Mouse (Mus musculus) cerebellum, adult 9-10 months (tissue): ENCODE data around the gene Gopc.
A peak's percentile ranks its signal among the peaks of the same experiment; 100 is the strongest.

Source experiments
- DNase-seq: peaks from one replicate; pipeline ENCODE4 v3.0.0; 2022

Gene Gopc

DNA sequence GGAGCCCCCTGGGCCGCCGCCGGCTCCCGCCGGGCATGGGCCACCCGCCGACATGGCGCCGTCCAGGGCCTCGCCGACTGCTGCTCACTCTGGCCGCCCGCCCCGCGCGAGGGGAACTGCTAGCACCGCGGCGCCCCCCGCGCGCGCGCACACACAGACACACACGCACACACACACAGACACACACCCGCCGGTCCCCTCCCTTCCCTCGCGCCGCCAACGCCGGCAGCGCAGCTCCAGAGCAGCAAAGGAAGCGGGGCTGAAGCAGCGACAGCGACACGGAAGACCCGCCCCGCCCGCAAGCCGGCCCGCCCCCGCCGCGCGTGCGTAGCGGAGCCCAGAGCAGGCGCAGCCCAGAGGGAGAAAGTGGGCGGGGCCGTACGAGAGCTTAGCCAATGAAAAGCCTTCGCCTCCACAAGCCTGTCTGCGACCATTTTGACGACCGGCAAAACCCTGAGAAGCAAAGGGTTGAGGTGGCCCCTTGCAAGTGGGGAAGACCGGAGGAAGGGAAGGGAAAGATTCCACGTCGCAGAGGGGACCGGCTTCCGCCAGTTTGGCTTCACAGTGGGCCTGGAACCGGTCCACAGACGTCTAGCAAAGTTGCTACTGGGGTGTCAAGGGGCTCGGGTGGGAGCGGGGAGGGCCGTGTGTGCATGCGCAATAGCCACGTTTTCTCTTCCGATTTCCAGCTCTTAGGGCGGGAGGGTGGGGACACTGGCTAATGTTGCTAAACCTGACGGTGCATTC, at the start of gene Gopc:
Gene Gopc, minus strand, starts transcription at position 280 of the 747 bp plus-strand sequence.
- DNase-seq, result peak; percentile 98

DNA sequence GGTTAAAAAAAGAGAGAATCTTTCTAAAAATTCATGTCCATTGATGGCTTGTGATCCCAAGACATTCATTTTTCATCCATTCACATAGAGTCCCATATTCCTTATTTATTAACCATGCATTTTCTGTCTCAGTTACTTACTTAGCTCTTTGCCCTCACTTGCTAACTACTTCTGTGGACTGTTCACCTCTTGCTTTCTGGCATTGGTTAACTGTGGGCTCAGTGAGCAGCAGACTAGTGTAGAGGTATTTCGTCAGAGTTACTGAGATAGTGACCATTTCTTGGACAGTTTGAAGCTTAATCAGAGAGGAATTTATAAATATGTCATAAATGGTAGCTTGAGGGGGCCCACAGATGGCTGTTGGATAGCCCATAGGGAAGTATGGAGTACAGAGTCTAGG, 49.0 kb upstream of the Gopc start:
- no peak for DNase-seq

DNA sequence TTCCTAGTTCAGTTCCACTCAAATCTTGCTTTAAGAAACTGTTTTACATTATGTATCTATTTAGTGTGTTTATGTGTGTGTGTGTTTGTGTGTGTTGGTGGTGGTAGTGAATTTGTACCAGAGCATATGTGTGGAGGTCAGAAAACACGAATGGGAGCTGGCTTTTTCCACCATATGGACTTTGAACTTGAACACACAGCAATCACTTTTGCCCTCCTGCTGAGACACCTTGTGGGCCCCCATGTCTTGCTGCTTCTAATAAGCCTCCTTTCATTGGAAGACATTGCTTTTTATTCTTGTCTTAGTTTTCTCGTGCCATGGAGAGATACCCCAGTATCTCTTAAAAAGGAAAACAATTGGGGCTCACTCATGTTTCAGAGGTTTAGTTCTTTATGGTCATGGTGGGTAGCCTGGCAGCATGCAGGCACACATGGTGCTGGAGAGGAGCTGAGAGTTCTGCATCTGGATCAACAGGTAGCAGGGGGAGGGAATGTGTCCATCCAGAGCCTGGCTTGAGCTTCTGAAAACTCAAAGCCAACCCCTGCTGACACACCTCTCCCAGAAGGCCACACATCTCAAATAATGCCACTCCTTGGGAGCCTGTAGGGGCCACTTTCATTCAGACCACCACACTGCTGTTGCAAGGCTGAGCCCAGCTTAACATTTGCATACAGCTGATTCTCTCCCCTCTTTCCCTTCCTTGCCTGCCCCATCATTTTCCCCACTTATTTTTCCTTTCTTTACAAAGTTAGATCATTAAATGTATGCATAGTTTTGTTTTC, 45.9 kb upstream of the Gopc start:
- DNase-seq, result no peak

DNA sequence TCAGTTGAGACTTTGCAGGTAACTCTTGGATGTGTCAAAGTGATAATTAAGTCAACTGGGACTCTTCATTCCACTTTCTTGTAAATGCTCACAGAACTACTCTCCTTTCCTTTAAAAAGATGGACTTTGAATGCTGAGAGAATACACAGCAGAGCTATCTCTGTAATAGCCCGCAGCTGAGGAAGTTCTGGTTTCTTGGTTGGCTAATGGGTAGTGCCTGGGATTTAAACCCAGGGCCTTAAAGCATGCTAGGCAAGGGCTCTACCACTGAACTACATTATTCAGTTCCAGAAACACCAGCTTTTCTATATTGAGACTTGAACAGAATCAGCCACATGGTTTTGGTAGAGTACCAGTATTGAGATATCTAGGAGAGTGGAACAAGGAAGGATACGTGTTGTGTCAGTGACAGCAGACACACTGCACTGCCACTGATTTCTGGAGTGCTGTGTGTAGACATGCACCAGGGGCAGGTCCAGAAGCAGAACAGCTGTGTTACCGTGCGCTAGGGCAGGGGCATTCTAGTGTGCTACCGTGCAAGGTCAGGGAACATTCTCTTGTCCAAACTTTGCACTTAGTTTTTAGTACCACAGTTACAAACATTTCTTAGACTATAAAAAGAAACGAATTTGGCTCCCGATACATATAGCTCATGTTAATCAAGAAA, 44.5 kb upstream of the Gopc start:
- no peak for DNase-seq

DNA sequence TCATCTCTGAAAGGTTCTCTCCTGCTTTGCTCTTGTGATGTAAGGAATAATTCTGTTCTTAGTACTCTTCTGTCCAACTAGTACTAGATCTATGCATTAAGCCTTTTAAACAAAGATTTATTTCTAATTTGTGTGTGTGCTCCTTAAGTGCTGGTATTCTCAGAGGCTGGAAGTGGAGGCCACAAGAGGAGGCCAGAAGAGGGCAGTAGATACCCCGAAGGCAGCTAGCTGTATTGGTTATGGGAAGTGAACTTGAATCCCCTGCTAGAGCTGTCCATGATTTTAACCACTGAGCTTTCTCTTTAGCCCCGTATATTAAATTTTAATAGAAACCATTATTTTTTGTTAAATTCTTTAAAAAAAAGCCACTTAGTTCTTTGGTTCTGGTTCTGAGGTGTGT, 41.2 kb upstream of the Gopc start:
- no peak for DNase-seq

DNA sequence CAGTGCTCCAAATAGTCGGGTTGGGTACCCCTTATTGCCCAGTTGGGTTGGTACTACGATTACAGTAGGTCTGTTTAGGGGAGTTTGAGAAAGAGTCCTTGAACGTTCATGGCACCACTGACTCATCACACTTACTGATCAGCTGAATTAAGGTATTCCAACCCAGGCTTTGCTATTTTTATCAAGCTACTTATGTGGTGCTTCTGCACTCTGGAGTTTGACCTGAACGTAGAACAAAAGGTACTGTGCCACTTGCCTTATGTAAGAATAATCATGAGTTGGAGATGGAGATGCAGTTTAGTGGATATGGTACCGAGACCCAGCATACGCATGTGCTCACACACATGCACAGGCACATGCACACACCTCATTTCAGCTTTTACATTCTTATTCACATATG, 39.8 kb upstream of the Gopc start:
- DNase-seq, result no peak

DNA sequence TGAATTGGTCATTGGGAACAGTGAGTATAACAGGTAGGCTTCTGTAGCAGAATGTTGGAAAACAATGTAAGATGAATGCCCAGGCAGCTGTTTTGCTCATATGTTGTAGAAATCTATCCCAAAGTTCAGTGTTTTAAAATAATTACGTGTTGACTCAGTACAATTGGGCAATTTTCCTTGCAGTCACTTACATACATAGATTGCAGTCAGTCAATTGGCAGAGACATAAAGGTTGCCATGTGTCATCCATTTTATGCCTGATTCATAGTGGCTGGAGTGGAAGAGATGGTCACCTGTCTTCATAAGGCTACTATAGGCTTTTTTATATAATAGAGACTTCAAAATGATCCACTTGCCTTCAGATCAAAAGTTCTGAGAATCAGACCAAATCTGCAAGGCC, 38.6 kb upstream of the Gopc start:
- DNase-seq, result no peak

DNA sequence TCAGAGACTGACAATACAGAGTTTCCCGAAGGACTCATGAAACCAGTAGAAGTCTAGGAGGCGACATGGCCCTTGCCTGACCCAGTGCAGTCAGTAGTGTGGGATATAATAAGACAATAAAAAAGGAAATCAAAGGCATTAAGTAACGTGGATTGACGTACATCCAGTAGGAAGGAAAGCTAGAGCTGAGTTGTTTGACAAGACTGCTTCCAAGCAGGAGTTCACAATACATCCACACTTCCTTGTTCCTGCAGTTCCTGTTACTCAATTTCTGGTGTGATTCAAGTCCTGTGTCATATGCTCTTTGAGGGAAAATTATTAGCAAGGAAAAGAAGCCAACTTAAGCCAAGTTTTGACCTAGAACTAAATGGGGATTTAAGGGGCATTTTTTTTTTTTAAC, 37.5 kb upstream of the Gopc start:
- no peak for DNase-seq

DNA sequence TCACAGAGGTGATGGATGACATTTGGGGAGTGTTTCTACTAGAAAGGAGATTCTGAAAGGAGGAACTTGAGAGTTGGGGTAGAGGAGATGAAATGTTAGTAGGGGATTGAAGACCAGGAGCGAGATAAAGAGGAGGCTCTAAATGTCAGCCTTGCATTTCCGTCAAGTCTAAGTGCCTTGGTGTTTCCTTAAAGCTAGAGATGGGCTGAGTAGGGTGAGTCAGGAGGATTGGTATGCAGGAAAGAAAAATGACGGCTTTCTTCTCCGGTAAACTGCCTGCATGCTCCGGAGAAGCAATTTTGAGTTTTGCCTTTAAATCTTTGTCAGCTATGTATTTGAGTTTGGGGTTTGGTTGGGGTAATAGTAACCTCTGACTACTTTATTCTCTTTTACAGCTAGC, 37.0 kb upstream of the Gopc start:
- no peak for DNase-seq

DNA sequence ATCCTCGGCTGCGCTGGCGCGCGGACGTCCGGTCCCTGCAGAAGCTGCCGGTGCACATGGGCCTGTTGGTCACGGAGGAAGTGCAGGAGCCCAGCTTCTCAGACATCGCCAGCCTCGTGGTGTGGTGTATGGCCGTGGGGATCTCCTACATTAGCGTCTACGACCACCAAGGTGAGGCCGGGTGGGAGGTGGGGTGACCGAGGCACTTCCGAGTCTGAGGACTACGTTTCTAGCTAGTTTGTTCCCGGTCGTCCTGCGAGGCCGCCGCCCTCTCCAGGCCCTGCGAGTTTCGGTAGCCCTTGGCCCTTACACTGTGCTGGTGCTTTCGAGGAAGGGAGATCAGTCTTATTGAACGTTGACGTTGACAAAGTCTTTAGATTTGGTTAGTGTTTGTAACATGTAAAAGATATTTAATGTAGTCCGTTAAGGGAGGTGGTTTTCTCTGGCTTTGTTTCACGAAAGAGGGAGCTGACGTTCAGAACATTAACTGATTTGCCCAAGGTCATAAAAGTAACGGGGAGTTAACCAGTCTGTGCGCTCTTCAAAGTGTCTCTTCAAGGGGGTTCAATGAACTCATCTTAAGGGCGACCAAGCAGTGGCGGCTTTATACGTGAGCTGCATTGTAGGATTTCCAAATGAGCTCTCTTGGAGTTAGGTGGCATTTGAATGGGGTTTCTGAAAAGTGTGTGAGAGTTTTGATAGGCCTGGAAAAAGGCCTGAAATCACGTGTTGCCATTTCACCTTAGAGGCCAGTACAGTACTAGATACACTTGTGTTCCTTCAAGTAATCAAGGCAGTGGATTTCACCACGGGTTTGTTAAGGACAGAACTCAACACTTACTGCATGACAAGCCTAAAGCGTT, 36.3 kb upstream of the Gopc start:
- peak; percentile 35 for DNase-seq

DNA sequence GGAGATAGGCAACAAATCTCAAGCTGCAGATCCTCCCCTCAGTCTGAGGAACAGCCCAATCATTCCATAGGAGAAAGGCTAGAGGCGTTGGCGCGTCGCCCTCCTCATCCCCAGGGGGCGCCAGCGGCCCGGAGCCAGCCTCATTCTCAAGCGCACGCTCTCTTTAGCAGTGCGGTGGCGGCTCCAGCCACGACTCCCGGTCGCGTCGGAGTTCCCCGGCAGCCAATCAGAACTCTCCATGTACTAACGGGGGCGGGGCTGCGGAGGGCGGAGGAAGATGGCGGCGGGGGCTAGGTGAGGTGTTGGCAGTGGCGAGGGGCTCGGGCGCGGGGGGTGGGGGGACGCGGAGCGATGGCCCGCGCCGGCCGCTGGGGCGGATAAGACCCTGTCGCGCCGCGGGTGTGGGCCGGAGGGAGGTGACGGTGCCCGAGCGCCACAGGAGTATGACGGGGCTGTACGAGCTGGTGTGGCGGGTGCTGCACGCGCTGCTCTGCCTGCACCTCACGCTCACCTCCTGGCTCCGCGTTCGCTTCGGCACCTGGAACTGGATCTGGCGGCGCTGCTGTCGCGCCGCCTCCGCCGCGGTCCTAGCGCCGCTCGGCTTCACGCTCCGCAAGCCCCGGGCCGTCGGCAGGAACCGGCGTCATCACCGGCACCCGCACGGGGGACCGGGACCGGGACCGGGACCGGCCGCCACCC, 35.5 kb upstream of the Gopc start, which contains the start of gene Nus1:
Gene Nus1, plus strand, starts transcription at position 249 of the 699 bp plus-strand sequence.
- DNase-seq, result peak; percentile 99

DNA sequence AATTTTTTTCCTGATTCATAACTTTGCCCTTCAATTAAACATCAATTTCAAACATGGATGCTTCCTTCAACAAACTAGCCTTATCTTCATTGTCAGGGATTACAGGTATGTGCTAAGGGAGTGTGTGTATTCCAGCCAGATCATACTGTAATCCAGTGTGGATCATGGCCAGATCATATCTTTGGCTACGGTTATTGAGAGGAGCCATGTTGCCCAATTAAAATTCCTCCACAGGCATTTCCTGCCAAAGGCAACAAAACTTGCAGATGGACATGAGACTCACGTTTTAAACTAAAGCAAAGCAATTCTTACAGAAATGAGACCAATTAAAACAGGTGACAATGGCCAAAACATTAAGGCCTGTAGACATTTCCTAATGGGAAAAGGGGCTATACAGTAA, 34.5 kb upstream of the Gopc start:
- DNase-seq, result peak; percentile 36

DNA sequence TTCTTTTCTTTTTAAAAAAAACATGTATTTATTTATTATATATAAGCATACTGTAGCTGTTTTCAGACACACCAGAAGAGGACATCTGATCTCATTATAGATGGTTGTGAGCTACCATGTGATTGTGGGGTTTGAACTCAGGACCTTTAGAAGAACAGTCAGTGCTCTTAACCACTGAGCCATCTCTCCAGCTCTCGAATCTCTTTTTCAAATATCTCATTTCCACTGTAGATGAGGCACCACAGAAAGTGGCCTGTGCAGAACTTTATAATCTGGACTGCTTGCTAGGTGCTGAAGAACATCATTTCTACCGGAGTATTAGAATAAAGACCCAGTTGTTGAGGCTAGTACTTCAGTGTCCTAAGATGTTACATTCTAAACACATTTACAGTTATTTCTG, 33.1 kb upstream of the Gopc start:
- no peak for DNase-seq

DNA sequence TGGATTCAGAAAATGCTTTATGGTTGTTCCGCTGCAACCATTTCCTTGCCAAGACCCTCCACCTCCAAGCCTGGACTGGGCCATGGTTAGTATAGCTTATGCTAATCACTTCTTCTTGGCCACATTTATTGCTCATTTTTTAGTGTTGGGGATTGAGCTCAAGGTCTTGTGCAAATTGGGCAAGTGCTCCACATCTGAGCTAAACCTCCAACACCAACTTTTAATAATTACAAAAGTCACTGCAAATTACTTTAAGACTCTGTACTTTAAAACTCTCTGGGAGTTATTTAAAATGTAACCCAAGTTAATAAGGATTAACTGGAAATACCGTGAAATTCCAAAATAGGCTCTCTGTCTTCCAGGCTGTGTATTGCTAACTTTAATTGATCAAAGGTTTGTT, 25.6 kb upstream of the Gopc start:
- DNase-seq, result no peak

DNA sequence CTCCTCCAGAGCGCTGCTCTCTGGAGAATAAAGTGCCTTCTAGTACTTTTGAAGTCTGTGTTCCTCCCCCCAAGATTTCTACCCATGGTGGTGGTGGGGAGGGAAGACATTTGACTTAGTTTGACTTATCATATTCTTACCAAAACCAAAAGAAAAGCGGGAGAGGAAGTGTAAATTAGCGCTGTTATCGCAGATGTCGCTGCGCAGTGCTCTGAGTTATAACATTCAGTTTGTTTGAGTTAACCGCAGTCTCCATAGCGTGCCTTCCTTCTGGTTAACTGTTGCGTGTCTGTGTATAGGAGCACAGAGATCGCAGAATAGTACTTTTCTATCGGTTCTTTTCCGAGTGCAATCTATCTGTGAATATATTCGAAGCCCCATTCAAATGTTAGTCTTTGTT, 23.2 kb upstream of the Gopc start:
- no peak for DNase-seq

DNA sequence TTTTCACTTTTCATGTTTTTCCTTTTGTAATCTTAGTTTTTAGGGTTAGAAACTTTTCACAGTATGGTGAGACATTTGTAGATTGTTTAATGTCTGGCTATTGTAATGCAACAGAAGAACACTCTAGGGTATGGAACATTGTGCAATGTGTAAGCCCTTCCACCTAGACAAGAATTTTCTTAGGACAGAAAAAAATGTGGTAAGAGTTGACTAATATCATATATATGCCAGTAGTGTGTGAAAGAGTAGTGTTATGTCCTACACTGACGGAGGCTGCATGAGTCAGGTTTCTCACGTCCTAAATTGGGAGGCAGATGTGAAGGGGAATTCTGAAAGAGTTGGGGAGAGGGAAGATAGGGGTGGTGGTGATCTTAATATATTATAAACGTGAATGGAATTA, 17.8 kb upstream of the Gopc start:
- no peak for DNase-seq

DNA sequence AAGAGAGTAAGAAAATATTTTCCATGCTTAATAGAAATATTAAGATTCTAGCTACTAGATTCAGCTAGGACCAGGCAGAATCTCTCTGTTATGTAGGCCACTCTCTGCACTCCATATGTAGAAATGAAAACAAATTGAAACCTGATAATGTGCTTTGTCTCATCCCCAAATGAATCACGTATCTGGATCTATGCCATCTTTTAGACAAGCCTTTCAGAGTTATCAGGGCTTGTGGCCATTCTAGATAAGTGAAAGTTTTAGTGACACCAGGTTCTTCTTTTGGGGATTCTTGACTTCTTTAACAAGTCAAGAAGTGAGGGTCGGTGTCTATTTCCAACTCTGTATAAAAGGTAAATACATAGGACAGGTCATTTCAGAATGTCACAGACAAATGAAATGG, 16.8 kb upstream of the Gopc start:
- DNase-seq, result no peak

DNA sequence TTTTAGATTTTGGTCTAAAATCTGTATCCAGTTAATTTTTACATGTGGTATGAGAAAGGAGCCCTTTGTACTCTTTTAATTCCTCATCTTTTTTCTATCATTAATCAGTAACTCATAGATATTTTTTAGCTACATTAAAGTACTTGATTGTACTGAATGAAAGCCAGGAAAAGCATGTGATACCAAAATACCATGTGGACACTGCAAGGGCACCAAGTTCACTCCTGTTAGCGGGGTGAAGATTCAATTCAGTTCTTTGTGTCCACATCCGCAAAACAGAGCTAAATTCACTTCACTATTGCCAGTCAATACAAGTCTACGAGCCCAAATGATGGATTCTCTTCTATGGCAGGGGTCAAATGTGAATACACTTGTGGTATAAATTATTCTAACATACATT, 14.7 kb upstream of the Gopc start:
- no peak for DNase-seq

DNA sequence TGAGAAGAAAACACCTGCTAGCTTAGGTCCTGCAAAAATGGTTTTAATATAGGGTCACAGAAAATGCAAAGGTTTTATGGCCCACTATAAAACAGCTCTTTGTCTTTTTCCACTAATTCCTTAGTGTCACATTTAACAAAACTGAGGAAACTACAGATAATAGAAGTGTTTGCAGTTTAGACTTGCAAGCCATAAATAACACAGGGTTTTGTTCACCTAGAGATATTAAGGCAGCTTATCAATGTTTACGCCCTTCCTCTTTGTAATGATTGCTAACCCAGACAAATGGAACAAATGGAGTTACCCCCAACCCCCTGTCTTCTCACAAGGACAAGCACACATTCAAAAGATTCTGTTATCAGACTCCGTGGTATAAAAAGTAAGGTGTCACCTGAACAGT, 9.3 kb upstream of the Gopc start:
- DNase-seq, result no peak

DNA sequence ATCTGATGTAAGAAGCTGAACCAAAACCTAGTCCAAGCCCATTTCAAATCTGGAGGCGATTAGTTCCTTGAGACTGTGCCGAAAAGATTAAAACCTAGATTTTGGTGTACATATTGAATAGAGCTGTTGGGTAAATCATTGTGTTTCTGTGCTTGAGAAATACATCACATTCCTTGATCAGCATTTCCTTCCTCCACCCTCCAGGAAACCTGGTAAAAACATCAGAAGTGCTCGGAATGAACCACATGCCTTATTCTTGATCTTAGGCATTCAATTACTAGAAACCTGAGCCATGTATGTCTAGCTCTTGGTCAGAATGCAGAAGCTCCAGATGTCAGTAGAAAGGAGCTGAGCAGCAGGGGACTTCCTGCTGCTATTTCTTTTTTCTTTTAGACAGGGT, 7.5 kb upstream of the Gopc start:
- DNase-seq, result no peak

DNA sequence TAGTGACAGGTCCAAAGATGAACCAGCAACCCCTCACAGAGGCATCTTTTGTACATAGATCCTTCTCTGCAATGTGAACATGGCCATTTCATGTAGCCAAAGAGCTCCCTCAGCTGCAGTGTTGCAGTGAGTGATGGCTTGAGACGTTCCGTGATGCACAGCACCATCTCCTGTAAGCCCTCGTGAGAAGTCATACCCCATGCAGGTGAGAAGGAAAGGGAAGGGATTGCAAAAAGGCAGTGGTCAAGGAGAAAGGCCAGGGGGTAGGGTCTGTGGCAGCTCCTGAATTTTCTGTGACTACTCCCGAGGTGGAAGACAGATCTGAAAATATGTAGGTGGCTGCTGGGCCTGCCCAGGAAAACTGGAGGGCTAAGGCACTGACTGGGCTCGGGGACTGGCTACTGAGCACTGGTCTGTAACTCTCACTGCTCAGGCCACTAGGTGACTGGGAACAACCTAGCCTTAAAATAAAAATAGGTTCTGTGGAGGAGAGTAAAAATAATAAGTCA, 7.1 kb upstream of the Gopc start, which contains the start of gene Nepn:
Gene Nepn, plus strand, starts transcription at position 51 of the 509 bp plus-strand sequence.
- no peak for DNase-seq

DNA sequence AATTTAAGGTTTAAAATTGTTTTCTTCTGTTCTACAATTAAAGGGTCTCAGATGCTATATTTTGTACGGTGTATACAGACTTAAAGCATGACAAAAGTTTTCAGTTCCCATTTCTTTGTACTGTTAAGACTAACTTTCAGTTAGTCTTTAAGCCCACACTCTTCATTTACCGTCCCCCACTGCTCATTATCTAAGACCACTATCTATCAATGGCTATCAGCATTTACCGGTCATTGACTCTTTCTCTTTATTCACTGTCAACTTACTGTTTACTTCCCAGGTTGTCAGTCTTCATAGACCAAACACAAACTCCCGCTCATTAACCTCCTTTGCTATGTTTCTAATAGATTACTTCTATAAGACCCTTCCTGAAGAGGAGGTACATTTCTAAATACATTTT, 5.3 kb upstream of the Gopc start:
- no peak for DNase-seq
